Mouse (Mus musculus) retina, postnatal 7 days (tissue): ENCODE data around the gene Gm3667.
"Not testable (repeated sequence)": the region's sequence is repeated elsewhere in the genome, so short reads cannot be mapped to it uniquely, and the experiment has no call there.

ENCODE experiments used
- DNase-seq: peaks from one replicate; pipeline ENCODE4 v3.0.0-alpha.2; 2012; ENCODE audit warnings: low read depth, low spot score

Gene Gm3667

GRCm38 (mm10) chr14:6889521-6890012 lies at the start of gene Gm3667:
Gene Gm3667 (minus strand): TSS chr14:6889962.
- not testable (repeated sequence) for DNase-seq

- DNase-seq = not testable (repeated sequence)
These were observed 10.1 kb upstream of the Gm3667 start for GRCm38 (mm10) chr14:6899881-6900280.

- not testable (repeated sequence) for DNase-seq
These were observed 951 bp downstream of the Gm3667 start for GRCm38 (mm10) chr14:6888811-6889210.

GRCm38 (mm10) chr14:6840211-6840610 lies 49.6 kb downstream of the Gm3667 start, which contains the start of gene Gm3642:
Gene Gm3642 (minus strand): TSS chr14:6840311.
- DNase-seq = not testable (repeated sequence)

- not testable (repeated sequence) for DNase-seq
These were observed 66.5 kb downstream of the Gm3667 start for GRCm38 (mm10) chr14:6823297-6823696.
